Mouse (Mus musculus): ENCODE measurements around the gene Ptp4a2.

DNA sequence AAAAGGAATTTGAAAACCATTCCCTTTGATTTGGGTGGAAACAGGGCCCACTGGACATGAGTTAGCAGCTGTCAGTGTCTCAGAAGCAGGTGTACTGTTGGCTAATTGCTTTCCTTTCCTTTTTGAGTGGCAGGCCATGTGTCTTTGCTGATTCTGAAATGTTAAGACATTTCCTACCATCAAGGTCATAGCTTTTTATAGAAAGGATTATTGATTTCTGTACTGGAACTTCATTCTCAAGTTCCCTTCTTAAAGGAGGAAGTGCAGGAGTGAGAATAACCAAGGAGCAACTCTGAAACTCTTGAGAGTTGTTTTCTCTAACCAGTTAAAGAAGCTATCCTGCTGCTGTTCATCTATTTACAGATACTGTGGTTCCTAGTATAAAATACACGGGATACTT is 18.8 kb downstream of the Ptp4a2 start:
- no peak for TF ChIP-seq EP300 (IDR thresholded peaks at IDR 0.05; ENCODE audit: insufficient read depth, low read depth, low read length)
- TF ChIP-seq CTCF (IDR thresholded peaks at IDR 0.05; ENCODE audit: low read depth, low read length) = no peak
- no peak for TF ChIP-seq POLR2A (IDR thresholded peaks at IDR 0.05; ENCODE audit: insufficient read depth, low read length)

All from ES-Bruce4 (cell line).